Mouse (Mus musculus): Measurements from ENCODE around the gene Elf1.

Gene Elf1

DNA sequence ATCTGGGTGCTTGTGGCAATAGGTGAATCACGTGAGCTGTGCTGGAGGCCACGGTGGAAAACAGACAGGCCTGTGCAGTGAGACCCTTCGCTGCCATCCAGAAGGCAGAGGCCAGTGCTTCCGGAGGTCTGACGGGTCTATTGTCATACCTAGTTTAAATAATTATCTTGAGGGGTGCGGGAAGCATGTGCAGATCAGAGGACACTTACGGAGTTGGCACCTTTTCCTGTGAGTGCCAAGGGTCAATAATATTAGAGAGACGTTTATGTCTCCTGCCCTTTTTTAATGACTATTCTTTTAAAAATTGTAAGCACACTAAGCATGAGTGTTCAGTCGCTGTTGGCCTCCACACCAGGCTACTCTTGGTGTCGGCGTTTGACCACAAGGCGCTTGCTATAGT, 8.2 kb downstream of the Elf1 start:
- no peak for DNase-seq (ENCODE audit: low read depth, low spot score)

DNA sequence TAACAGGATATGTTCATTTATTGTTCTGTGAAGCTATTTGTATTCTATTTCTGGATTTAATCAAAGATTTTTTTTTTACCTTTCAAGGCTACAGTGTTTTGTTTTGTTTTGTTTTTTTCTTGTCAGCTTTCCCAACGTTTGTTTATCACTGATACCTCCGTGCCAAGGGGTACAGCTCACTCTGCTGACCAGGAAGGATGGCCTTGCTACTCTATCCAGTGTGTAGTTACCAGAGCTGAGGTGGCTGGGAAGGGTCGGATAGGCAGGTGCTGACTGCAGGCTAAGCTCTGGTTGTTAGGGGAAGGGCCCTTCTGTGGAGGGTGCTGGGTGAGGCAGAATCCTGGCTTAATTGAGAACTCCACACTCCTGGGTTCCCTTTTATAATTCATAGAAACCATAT, 9.3 kb downstream of the Elf1 start:
- no peak for DNase-seq (ENCODE audit: low read depth, low spot score)

DNA sequence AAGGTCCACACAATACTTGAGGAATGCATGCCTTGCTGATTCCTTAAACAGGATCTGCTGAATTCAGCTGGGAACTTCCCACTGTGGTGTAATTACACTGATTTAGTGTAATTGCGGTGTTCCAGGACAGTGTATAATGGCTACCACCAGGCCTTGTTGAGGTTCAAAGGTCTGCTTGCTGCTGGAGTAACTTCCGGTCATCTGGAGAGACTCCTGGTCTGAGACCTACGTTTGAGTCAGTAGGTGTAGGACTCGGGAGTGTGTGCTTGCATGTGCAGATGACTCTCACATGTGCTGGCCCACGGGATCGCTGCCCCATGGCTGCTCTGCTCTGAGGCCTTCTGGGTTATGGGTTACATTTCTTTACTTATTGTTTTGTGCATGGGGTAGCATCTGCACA, 13.4 kb downstream of the Elf1 start:
- no peak for DNase-seq (ENCODE audit: low read depth, low spot score)

DNA sequence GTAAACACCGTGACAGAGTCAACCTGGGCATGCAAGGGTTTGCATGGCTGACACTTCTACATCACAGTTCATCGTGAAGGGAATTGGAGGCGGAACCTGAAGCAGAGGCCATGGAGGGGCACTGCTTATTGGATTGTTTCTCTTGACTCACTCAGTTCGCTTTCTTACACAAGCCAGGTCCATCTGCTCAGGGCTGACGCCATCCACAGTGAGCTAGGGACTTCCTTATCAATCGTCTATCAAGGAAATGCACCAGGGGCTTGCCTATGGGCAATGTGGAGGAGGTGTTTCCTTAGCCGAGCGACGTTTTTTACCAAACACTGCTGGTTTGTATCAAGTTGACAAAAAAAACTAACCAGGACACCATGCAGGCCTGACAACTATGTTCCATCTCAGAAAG, 18.3 kb downstream of the Elf1 start:
- DNase-seq (ENCODE audit: low read depth, low spot score): no peak

DNA sequence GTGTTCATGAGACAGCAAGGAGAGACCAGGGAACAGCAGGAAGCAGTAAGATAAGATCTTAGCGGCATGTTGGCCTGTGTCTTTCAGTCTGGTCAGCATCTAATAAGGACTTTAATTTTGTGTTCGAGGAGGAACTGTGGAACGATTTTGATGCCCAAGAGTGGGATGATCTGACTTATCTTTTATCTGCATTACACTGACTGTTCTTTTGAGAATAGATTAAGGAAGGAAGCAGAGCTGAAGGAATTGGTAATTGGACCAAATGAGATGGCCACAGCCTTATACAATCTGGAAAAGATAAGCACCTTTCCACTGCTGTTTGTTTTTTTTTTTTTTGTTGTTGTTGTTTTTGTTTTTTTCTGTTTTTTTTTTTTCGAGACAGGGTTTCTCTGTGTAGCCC, 19.8 kb downstream of the Elf1 start:
- DNase-seq (ENCODE audit: low read depth, low spot score): no peak

DNA sequence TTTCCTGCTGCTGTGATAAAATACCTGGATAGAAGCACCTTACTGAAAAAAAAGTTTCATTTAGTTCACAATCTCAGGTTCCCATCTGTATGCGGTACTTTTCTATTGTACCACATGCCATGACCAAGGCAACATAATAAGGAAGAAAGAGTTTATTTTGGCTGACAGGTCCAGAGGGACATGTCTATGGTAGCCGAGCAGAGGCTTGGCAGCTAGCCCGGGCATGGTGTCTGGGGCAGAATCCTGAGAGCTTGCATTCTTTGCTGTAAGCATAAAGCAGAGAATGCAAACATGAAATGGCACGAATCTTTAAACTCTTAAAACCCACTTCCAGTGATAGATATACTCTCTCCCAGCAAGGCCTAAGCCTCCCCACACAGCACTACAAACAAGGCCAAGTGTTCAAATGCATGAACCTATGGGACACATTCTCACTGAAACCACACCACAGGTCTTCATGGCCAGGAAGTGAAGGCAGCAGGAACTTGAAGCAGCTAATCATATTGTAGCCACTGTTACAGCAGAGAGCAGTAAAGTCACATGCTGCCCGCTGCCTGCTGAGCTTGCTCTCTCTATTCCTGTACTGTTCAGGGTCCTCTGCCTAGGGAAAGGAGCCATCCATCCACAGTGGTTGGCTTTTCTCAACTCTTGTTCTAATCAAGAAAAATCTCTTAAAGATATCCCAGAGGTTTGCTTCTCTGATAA, 22.5 kb downstream of the Elf1 start:
- DNase-seq (ENCODE audit: low read depth, low spot score): peak; percentile 81

DNA sequence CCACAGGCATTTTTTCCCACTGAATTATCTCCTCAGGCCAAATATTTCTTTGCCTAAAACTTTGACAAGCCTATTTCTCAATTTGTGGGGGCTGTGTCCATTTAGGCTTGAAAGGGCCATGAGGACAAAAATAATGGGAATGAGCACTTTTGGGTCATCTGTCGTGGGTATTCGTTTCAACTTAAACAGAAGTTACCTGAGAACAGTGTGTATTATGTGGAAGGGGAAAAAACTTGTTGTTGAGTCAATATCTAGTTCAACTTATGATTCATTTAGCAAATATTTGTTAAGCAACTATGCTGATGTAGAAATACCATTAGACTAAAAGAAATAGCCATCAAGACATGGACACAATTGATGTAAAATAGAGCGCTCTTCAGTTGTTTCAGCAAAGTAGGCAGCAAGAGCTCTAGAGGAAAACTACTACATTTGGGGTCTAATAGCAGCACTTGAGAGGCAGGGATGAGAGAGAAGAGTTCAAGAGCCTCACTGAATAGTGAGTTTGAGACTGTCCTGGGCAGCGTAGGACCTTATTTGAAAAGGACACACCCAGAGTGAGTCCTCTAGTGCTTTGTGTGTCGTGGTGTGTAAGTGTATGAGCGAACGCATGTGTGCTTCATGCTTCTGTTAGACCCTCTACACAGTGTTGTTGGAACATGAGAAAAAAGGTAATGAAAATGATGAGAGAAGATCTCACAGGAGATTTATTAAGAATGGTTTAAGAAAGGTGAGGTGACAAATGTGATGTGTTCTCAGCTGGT, 23.4 kb downstream of the Elf1 start:
- DNase-seq (ENCODE audit: low read depth, low spot score): peak; percentile 60

DNA sequence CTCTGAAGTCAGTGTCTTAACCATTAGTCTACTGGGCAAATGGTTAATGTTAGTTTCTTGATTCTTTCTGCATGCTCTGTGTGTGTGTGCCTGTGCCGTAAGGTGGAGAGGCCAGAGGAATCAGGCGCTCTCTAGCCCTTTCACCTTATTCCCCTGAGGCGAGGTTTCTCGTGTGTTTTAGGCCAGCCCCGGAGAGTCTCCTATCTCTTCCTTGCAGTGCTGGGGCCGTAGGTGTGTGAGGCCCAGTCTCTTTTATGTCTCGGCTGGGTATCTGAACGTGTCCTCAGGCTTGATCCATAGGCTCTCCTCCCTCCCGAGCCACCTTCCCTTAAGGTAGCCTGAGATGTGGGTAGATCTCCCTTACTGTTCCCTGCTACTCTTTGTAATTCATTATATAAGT, 25.2 kb downstream of the Elf1 start:
- no peak for DNase-seq (ENCODE audit: low read depth, low spot score)

DNA sequence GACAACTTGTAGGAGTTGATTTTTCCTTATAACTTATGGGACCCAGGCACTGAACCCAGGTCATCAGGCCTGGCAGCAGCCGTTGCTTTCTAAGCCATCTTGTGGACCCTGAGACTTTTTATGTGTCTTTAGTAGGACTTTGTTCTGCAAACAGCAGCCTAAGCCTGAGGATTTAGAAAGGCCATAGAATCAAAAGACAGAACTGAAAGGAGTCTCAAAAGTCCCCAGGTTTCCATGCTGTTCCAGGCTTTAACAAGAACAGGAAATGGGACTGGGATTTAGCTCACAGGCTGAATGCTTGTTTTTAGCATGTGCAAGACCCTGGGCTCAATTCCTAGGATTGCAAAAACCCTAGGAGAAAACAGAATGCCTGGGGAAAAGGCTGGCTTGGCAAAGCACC, 26.9 kb downstream of the Elf1 start:
- DNase-seq (ENCODE audit: low read depth, low spot score): no peak

DNA sequence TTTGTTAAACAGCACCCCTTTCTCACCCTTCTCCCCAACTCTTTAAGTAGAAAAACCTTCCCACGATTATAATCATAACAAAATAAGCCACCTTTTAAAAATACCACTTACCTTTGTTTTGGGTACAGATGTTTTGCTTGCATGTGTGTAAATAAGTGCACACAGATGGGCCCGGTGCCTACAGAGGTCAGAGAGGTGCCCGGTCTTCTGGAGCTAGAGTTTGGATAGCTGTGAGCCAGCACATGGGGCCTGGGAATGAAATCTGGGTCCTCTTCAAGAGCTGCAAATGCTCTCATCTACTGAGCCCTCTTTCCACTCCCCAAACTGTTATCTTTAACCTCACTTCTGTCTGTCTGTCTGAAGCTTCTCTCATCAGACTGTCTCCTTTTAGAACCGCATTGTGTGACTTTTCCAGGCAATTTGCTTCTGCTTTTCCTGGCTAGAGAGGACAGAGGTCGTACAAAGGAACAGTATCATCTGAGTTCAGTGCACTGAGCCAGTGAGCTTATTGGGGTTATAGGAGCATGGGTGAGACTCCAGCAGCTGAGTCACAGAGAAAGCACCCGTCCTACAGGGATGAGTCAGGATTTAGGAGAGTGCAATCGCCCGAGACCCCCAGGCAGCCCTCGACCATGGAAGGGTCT, 27.8 kb downstream of the Elf1 start:
- DNase-seq (ENCODE audit: low read depth, low spot score): no peak

DNA sequence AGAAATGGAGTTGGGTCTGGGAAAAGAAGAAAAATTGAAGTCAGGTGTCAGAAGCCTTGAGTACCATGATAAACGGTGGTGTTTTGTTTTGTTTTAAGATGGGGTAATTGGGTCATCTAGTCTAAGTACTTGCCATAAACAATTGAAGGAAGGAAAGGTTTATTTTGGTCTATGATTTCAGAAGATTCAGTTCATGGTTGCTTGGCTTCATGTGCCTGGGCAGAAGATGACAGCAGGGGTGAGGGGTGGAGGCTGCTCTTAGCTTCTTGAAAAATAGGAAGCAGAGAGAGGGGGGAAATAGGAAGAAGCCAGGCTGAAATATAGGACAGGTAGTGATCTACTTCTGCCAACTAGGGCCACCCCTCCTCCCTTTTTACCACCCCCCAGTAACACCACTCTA, 30.5 kb downstream of the Elf1 start:
- no peak for DNase-seq (ENCODE audit: low read depth, low spot score)

DNA sequence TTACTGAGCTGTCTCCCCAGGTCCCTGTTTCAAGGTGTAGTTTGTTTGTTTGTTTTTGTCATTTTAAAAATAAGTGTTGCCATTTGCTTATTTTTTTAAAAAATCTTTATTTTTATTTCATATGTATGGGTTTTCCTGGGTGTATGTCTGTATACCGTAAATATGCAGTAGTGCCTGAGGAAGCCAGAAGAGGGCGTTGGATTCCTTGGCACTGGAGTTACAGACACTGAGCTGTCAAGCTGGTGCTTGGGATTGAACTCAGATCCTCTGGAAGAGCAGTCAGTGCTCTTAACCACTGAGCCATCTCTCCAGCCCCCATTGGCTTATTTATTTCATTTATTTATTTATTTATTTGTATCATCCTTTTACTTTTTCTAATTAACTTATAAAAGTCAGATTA, 33.0 kb downstream of the Elf1 start:
- no peak for DNase-seq (ENCODE audit: low read depth, low spot score)

DNA sequence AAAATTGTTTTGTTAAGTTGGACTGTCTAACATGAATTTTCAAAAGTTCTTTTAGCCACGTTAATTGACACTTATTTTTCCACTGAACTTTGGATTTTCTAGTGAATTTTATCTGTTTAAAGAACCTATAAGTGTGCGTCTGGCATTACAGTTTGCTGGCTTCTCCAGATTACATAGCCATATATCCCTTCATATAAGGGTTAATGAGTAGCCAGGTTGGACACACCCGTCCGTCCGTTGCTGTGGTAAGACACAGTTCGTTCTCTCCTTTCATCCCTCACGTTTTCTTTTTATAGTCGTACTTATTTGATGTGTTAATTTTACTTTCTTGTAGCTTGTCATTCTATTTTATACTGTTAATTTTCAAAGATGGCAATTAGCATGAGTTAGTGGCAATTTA, 34.1 kb downstream of the Elf1 start:
- DNase-seq (ENCODE audit: low read depth, low spot score): no peak

DNA sequence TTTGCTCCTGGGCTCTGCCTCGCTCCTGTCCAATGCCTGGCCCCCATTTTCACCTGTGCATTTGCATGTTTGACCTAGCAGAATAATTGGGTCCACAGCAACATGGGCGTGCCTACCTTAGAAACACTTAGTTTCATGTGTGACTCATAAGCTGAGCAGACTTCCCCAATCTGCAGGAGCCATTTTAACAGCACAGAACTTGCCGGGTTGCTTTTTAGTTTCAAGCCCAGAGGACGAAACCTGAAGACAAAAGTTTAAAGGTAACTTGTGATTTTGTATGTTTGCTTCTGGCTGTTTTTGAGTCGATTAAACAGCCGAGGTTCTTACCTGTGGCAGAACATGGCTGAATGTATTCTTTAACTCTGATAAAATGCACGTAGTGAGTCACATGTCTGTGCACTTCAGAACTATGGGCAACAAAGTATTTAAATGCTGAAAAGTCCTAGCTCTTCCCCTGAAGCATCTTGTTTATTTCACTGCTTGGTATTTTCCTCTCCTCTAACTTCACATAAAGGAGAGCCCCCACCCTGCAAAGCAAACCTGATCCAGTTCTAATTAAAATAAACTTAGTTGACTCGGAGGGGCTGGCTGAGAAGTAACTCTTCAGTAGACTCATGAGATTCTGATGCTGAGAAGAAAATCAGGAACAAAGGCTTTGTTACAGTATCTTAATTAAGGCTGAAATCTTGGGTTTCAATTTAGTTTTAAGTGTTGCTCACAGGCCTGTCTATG, 34.7 kb downstream of the Elf1 start:
- DNase-seq (ENCODE audit: low read depth, low spot score): peak; percentile 66

DNA sequence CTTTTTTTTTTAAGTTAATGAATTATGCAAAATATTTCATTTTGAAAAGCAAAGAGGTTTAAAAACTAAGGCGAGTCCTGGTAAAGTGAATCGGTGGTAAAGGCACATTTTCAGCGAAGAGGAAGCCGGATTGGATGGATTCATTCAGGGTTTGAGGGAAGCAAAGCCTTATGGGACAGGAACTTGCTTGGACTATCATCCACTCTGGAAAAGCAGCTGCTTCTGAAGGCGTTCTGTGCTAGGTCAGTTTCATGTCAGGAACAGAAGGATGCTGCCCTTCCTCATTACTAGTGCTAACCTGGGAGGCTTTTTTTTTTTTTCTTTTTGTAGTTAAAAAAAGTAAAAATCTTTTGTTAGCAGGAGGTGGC, 35.2 kb downstream of the Elf1 start:
- DNase-seq (ENCODE audit: low read depth, low spot score): no peak

DNA sequence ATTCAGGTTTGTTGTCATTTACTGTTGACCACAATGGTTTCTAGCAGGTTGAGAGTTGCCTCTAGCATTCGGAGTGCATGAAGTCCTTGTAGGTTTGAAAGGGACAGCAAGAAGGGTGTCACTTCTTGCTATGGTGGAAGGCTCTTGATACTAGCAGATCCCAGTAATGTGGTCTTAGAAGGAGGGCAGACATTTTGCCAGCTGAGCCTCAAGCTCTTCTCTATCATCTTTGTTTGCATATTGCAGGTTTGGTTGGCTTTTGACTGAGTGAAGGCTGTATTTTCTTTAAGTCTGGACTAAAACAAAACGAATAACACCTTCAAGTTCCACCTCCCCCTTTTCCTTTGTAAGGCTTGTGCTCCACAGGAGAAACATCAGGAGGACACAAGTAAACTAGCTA, 35.8 kb downstream of the Elf1 start:
- no peak for DNase-seq (ENCODE audit: low read depth, low spot score)

DNA sequence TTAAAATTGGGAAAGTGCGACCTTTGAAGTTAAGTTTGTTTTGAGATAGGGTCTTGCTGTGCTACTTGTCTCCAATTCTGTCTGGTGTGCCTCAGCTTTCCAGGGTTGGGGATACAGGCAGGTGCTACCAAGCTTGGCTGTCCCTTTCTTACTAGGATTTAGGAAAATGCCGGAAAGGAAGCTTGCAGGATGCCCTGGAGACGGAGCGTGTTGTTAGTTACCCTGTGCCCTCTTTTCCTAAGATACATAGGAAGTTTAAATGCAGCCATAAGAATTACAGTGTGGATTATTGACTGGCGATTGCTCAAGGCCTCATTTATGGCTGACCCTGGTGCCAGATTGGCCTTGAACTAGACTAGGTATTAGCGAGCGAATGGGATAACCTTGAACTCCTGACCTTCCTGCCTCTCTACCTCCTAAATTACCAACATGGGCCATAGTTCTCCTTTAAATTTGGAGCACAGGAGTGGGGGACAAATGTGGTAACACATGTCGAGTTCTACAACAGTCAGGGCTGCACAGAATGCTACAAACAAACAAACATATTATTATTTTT, 36.3 kb downstream of the Elf1 start:
- DNase-seq (ENCODE audit: low read depth, low spot score): no peak

DNA sequence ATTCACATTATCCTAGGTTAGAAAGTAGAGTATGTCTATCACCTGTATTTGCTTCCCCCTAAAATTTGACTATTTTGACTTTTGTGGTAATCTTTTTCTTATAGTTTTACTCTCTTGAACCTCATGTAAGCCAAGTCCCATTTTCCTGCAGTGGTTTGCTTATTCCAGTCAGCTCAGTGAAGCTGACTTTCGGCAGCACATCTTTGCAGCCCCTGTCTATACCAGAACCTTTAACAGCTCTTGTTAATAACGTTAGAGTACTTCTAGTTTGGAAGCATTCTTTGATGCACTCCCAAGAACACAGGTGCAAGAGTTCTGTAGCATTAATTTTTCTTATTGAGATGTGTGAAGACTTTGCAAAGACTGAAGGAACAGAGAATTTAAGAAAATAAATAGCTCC, 37.1 kb downstream of the Elf1 start:
- no peak for DNase-seq (ENCODE audit: low read depth, low spot score)

DNA sequence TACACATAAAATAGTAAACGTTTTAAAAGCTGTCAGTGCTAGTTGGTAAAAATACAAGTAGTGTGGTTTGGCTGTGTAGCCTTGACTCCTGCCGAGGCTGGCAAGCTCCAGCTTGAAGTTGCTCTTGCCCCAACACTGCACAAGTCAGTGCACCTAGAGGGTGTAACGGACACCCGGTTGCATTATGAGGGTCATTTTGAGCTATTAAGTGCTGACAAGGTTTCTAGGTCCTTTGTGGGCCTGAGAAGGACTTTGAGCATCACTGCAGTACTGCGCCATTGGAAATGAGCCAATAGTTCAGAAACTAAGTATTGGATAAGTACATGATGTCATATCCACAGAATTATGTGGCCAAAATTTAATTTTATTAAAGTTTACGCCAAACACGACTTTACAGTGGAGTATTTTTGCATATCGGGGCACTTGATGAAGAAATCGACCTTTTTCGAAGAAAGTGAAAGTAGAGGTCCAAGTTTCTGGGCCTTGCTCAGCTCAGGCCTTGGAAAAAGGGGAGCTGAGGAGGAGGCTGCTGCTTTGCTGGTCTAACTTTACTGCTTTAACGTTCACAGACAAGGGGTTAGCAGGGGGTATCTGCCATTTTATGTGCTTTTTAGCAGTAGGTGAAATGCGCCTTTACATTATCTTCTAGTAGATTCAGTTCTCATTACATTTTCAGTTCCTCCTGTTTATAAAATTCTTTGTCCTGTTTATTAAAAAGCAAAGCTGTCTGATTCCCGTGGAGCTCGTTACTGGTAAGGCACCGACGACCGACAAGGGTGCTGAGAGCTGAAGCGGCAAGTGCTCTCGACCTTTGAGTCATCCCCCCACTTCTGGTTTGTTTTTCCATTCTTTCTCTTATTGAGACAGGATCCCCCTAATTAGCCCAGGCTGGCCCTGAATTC, 38.0 kb downstream of the Elf1 start:
- no peak for DNase-seq (ENCODE audit: low read depth, low spot score)

DNA sequence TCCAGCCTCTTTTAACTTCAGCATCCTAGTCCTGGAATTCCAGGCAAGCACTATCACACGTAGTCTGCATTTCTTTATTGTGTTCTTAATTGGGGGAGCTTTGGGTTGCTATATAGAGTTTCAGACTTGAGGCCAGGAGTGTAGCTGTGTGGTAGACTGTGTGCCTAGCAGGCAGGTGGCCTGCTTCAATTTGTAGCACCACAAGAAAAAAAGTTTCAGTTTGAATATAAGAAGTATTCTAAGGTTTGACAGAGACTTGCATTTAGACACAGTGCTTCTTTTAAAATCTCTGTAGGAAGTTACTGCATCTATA, 38.6 kb downstream of the Elf1 start:
- DNase-seq (ENCODE audit: low read depth, low spot score): no peak

DNA sequence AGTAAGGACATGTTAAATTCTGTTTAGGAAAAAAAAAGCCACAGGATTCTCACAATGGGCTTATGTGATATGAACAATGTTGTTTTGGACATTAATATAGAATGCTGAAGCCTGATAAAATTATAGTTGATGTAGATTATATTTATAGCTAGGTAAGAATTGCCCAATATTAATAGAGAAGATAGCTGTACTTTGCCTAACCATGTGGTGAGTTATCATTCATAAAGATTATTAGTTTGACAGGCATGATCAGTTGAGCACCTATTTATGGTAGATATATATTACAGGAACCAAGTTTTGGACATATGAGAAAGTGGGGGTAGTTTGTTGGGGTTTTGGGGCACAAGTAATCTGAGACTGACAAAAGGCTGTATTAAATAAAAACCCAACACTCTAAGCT, 39.6 kb downstream of the Elf1 start:
- DNase-seq (ENCODE audit: low read depth, low spot score): no peak

Measured in 3T3-L1 (cell line).